Mouse (Mus musculus) fat pad, adult 2 months (tissue): ENCODE results near the gene Psg20.
"Not testable (repeated sequence)": the region's sequence is repeated elsewhere in the genome, so short reads cannot be mapped to it uniquely, and the experiment has no call there.

Source experiments
- DNase-seq: peaks from one replicate; pipeline ENCODE4 v3.0.0-alpha.2; 2011; ENCODE audit warnings: low read depth, low spot score; ENCODE audit errors: extremely low read depth

Gene Psg20

GRCm38 (mm10) chr7:18686085-18686484 lies at the start of gene Psg20:
Psg20 (minus strand) TSS chr7:18686185.
- no peak for DNase-seq

- DNase-seq: no peak
Observed at GRCm38 (mm10) chr7:18734451-18734850, 48.5 kb upstream of the Psg20 start.

- DNase-seq: no peak
Observed at GRCm38 (mm10) chr7:18733111-18733510, 47.1 kb upstream of the Psg20 start.

GRCm38 (mm10) chr7:18728391-18728790 lies 42.4 kb upstream of the Psg20 start:
- no peak for DNase-seq

GRCm38 (mm10) chr7:18725931-18726330 lies 39.9 kb upstream of the Psg20 start:
- DNase-seq: not testable (repeated sequence)

GRCm38 (mm10) chr7:18724001-18724400 lies 38.0 kb upstream of the Psg20 start:
- no peak for DNase-seq

GRCm38 (mm10) chr7:18717790-18718189 lies 31.8 kb upstream of the Psg20 start, which contains the start of gene Psg22:
Psg22 (plus strand) TSS chr7:18718090.
- no peak for DNase-seq

GRCm38 (mm10) chr7:18715546-18715945 lies 29.6 kb upstream of the Psg20 start:
- DNase-seq: no peak

- DNase-seq: no peak
Observed at GRCm38 (mm10) chr7:18710846-18711245, 24.9 kb upstream of the Psg20 start.

GRCm38 (mm10) chr7:18710331-18710730 lies 24.3 kb upstream of the Psg20 start:
- not testable (repeated sequence) for DNase-seq

GRCm38 (mm10) chr7:18685586-18685985 lies 399 bp downstream of the Psg20 start:
- no peak for DNase-seq

- no peak for DNase-seq
Observed at GRCm38 (mm10) chr7:18679772-18680171, 6.2 kb downstream of the Psg20 start.

- DNase-seq: not testable (repeated sequence)
Observed at GRCm38 (mm10) chr7:18656625-18657024, 29.4 kb downstream of the Psg20 start, which contains the start of gene Psg21. Psg21 (minus strand) TSS chr7:18656725.

GRCm38 (mm10) chr7:18626921-18627320 lies 59.1 kb downstream of the Psg20 start:
- DNase-seq: not testable (repeated sequence)
